Mouse (Mus musculus): ENCODE results near the gene Mrps7.

Gene Mrps7

DNA sequence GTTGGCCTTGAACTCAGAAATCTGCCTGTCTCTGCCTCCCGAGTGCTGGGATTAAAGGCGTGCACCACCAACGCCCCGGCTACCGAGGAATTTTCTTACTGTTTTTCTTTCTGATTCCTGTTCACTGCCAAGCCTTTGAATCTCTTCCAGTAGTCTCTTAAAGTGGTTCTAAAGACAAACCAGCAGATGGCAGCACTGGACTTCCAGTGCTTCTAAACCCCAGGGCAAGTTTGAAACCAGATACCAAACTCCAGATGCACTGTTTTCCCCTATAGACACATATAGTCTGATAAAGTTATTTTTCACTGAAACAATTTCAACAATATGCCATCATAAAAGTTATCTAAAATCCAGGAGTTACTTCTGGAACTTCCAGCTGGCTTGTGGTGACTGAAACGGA lies 43.7 kb downstream of the Mrps7 start:
- ATAC-seq (ENCODE audit: low TSS enrichment): peak; percentile 44; the same call in 1 of the 2 replicates

DNA sequence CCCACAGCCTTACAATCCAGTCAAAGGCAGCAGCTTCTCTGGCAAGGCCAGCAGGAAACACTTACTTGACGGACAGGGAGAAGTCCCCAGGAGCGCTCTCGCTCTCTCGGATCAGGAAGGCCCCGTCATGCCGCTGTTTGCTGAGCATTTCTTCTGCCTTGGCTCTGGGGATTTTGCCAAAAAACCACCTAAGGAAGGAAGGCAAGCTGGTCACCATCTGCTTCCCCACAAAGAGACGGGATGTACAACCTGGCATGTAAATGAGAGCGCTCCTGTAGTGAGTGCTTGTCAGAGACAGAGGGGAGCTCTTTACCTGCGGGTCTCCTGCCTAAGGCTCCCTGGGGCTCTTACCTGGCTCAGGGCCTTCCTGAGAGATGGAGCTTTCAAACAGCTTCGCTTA lies 46.0 kb downstream of the Mrps7 start:
- peak; percentile 32; the same call in 1 of the 2 replicates for ATAC-seq (ENCODE audit: low TSS enrichment)

DNA sequence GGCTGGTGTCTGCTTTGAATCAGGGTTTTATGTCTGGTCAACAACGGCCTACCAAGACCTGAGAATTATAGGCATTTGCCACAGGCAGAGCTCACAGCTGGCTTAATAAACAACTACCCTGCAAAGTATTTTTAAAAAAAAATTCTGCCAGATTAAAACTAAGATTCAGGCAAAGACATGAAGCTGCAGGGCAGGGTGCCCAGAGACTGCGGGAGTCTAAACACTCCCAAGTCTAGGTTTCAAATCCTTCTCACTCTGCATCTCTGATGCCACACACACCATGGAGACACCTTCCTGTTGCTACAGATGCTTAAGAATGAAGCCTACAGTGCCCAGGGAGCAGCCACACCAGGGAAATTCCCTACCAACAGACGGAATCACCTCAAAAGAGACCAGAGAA lies 48.0 kb downstream of the Mrps7 start:
- no peak for ATAC-seq (ENCODE audit: low TSS enrichment)

DNA sequence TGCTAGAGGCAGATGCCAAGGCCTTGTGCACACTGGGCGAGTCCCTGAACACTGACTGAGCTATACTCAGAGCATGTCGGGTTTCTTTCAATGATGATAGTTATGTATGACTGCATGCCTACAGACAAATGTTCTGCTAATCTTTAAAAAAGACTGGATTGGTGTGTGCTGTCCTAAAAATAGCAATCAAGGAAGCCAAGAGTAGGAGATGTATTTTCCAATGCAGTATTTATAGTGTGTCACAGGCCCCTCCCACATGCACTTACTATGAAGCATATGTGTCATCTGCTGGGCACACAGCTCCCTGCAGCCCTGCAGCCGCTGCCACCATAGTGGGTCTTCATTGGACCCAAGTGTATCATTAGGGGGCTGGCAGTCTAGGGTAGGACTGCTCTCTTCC lies 49.5 kb downstream of the Mrps7 start:
- peak; percentile 76 for ATAC-seq (ENCODE audit: low TSS enrichment)

DNA sequence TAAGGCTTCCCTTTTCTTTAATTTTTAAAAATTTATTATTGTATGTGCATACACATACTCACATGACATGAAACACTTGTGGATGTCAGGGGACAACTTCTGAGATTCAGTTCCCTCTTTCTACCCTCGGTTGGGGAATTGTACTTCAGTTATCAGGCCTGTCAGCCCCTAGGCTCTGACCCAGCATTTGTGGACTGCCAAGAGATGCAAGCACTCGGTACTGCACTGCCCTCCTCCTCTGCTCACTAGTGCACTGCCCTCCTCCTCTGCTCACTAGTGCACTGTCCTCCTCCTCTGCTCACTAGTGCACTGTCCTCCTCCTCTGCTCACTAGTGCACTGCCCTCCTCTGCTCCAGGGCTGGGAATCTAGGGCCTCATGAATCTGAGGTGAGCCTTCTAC lies 50.4 kb downstream of the Mrps7 start:
- no peak for ATAC-seq (ENCODE audit: low TSS enrichment)

Data from frontal cortex, adult (tissue).